Mouse (Mus musculus): ENCODE measurements around the gene Ccdc155. TPM values are rescaled to one million over a fixed set of nuclear protein-coding genes. Genes with fewer than 3 reads are reported as not detected.

Ccdc155 gene
- polyA plus RNA-seq, 1 experiment from 2014 or later = 0.48 TPM

- Histone ChIP-seq H3K27me3 (peaks cover 98% of the 10 kb centered on the region), H3K9ac (peak overlapping the region; percentile 9; the same call in 1 of the 2 replicates), H3K4me3 (no peak overlapping the region), H3K4me1 (peaks cover 26% of the 10 kb centered on the region), H3K36me3 (no peaks in the 10 kb centered on the region), H3K4me2 (replicated peaks) (peak overlapping the region; percentile 1), H3K9me3 (replicated peaks) (peaks cover 12% of the 10 kb centered on the region), H3K27ac (no peak overlapping the region)
- ATAC-seq (ENCODE audit: low FRiP score) = peak; percentile 36; the same call in 1 of the 2 replicates
- WGBS = 2% methylated on average over 19 of the region's 19 CpGs
These were observed 36.8 kb downstream of the Ccdc155 start for GRCm38 (mm10) chr7:45167761-45168445.

DNA sequence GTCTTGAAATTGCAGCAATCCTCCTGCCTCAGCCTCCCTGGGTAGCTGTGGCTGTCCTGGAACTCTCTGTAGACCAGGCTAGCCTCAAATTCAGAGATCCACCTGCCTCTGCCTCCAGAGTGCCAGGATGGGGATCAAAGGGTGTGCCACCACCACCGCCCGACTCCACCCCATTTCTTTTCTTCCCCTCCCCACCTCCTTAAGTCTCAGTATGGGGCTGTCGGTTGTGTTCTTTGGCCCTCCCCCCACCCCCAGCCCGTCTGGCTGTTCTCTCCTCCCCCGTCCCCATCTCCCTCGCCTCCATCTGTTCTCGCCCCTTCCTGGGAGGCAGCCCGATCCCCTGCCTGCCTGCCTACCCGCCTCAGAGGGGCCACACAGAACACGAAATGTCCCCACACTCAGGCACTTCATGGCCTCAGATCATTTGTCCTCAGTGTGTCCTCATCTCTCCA, 37.7 kb downstream of the Ccdc155 start:
- H3K4me3 ChIP-seq = no peak overlapping the region
- ATAC-seq (ENCODE audit: low FRiP score) = no peak

GRCm38 (mm10) chr7:45165701-45166100, 39.0 kb downstream of the Ccdc155 start:
- no peak overlapping the region for H3K4me2 ChIP-seq (replicated peaks)
- WGBS = 41% methylated on average over 11 of the region's 11 CpGs
- ATAC-seq (ENCODE audit: low FRiP score) = no peak
- no peaks in the 10 kb centered on the region; the same call in 1 of the 2 replicates for H3K36me3 ChIP-seq
- H3K27ac ChIP-seq = no peak overlapping the region
- H3K27me3 ChIP-seq = peaks cover 84% of the 10 kb centered on the region
- H3K9ac ChIP-seq = no peak overlapping the region
- peaks cover 12% of the 10 kb centered on the region for H3K9me3 ChIP-seq (replicated peaks)
- H3K4me1 ChIP-seq = peaks cover 34% of the 10 kb centered on the region
- no peak overlapping the region for H3K4me3 ChIP-seq

More for the DNA sequence above, 37.7 kb downstream of the Ccdc155 start:
- peaks cover 12% of the 10 kb centered on the region for H3K9me3 ChIP-seq (replicated peaks)
- peak overlapping the region; percentile 27; the same call in 1 of the 2 replicates for H3K9ac ChIP-seq
- no peak overlapping the region for H3K4me2 ChIP-seq (replicated peaks)
- no peak overlapping the region for H3K27ac ChIP-seq
- H3K36me3 ChIP-seq = no peaks in the 10 kb centered on the region
- WGBS = 38% methylated on average over 5 of the region's 10 CpGs
- peaks cover 95% of the 10 kb centered on the region for H3K27me3 ChIP-seq
- peaks cover 34% of the 10 kb centered on the region for H3K4me1 ChIP-seq

DNA sequence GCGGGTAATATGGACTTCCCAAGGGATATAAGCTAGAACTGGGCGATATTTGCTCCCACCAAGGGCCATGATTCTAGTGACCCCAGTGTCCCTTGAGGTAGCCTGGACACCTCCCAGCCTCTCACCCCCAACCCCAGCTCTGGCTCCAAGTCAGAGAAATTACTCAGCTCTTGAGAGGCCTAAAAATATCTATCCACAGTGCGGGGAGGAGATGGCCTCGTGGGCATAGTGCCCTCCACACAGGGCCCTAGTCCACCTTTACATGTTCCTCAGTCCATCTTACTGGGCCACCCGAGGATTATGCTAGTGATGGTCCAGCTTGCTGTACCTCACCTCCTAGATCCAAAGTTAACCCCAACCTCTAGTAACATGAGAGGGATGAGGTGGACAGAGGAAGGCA, 39.9 kb downstream of the Ccdc155 start:
- Histone ChIP-seq H3K27me3 (peaks cover 75% of the 10 kb centered on the region), H3K4me2 (replicated peaks) (no peak overlapping the region), H3K9me3 (replicated peaks) (peaks cover 6% of the 10 kb centered on the region), H3K27ac (no peak overlapping the region), H3K4me1 (peaks cover 34% of the 10 kb centered on the region), H3K9ac (no peak overlapping the region), H3K36me3 (peaks cover 8% of the 10 kb centered on the region; the same call in 1 of the 2 replicates), H3K4me3 (no peak overlapping the region)
- no peak for ATAC-seq (ENCODE audit: low FRiP score)
- 61% methylated on average over 5 of the region's 5 CpGs for WGBS

GRCm38 (mm10) chr7:45163735-45164490, 40.8 kb downstream of the Ccdc155 start, which contains the start of gene Slc17a7:
Slc17a7 (plus strand) TSS chr7:45163949.
- Histone ChIP-seq H3K9ac (peak within 1 kb of the TSS; percentile 57), H3K9me3 (replicated peaks) (no peaks in the 10 kb centered on the region), H3K4me2 (replicated peaks) (peak within 1 kb of the TSS; percentile 56), H3K27me3 (peaks cover 66% of the 10 kb centered on the region), H3K27ac (no peak within 1 kb of the TSS), H3K4me3 (peak within 1 kb of the TSS; percentile 36), H3K4me1 (peaks cover 34% of the 10 kb centered on the region), H3K36me3 (peaks cover 17% of the 10 kb centered on the region; the same call in 1 of the 2 replicates)
- under 1% methylated on average over 29 of the region's 41 CpGs for WGBS
- no peak for ATAC-seq (ENCODE audit: low FRiP score)

GRCm38 (mm10) chr7:45162996-45163615, 41.6 kb downstream of the Ccdc155 start:
- H3K9me3 ChIP-seq (replicated peaks) = no peaks in the 10 kb centered on the region
- WGBS = 74% methylated on average over 9 of the region's 9 CpGs
- peaks cover 58% of the 10 kb centered on the region for H3K27me3 ChIP-seq
- H3K4me2 ChIP-seq (replicated peaks) = no peak overlapping the region
- H3K4me1 ChIP-seq = peaks cover 27% of the 10 kb centered on the region
- no peak overlapping the region for H3K27ac ChIP-seq
- 0 out of 2 replicates have a peak overlapping the region, but pooled peaks have one; percentile 36 for H3K4me3 ChIP-seq
- H3K36me3 ChIP-seq = peaks cover 25% of the 10 kb centered on the region
- ATAC-seq (ENCODE audit: low FRiP score) = no peak
- no peak overlapping the region for H3K9ac ChIP-seq

- Histone ChIP-seq H3K9ac (no peak overlapping the region), H3K27ac (no peak overlapping the region)
These were observed 42.1 kb downstream of the Ccdc155 start for GRCm38 (mm10) chr7:45162551-45162950.

DNA sequence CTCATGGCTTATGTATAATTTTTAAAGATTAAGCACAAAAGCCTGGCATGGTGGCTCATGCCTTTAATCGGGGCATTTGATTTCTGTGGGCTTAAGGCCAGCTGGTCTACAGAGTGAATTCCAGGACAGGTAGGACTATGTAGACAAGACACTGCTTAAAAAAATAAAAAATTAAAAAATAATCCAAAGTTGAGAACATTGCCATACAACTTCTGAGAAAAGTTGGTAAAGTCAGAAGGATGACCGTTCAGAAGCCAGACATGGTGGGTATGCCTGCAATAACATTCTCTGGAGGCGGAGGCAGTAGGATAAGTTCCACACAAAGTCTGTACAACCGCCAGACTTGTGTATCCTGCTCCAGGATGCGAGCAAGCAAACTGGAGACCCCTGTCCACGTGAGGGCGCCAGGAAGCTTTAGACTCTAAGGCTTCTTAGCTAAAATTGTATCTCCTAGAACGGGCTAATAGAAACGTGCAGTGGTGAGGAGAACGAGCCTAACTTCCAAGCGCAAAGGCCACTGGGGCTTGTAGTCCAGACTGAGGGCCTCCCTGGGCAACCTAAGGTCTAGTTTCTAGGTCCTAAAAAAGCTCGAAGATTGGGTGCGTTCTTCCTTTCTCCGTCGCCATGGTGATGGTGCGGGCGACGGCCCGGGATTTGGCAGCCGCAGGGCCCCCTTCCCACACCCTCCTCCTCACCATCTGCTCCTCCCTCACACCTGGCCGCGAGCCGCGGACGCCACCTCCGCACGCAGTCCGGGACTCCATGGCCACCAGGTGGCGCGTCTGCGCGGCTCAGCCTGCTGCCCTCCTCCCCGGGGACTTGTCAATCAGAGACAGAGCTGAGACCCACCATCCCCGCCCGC, 42.8 kb downstream of the Ccdc155 start:
- Histone ChIP-seq H3K4me2 (replicated peaks) (peak overlapping the region; percentile 64), H3K4me3 (peak overlapping the region; percentile 33), H3K27me3 (peaks cover 45% of the 10 kb centered on the region), H3K36me3 (peaks cover 35% of the 10 kb centered on the region), H3K4me1 (peaks cover 15% of the 10 kb centered on the region), H3K9me3 (replicated peaks) (no peaks in the 10 kb centered on the region), H3K27ac (peak overlapping the region; percentile 35; the same call in 1 of the 2 replicates), H3K9ac (no peak overlapping the region)
- WGBS = 7% methylated on average over 29 of the region's 35 CpGs
- ATAC-seq (ENCODE audit: low FRiP score) = peak; percentile 84

More at GRCm38 (mm10) chr7:45162551-45162950, 42.1 kb downstream of the Ccdc155 start:
- Histone ChIP-seq H3K27me3 (peaks cover 52% of the 10 kb centered on the region), H3K9me3 (replicated peaks) (no peaks in the 10 kb centered on the region), H3K4me3 (peak overlapping the region; percentile 33), H3K4me1 (peaks cover 22% of the 10 kb centered on the region), H3K4me2 (replicated peaks) (peak overlapping the region; percentile 64), H3K36me3 (peaks cover 30% of the 10 kb centered on the region)
- 21% methylated on average over 6 of the region's 6 CpGs for WGBS
- no peak for ATAC-seq (ENCODE audit: low FRiP score)

DNA sequence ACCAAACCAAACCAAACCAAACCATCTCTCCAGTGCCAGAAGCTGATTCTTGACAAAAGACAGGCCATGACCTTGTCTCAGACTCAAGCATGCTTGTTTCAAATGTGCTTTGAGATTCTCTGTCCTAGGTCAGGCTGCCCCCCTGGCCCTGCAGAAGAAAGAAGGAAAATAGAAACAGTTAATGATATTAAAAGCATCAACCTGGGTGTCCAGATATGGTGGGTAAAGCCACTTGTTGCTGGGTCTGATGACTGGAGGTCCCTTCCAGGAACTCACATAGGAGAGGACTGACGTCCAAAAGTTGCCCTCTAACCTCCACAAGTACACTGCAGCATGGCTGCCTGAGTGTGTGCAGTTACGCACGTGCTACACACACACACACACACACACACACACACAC, 43.8 kb downstream of the Ccdc155 start:
- H3K9ac ChIP-seq = no peak overlapping the region
- no peak overlapping the region for H3K4me3 ChIP-seq
- H3K27me3 ChIP-seq = peaks cover 35% of the 10 kb centered on the region
- peaks cover 15% of the 10 kb centered on the region for H3K4me1 ChIP-seq
- ATAC-seq (ENCODE audit: low FRiP score) = no peak
- H3K9me3 ChIP-seq (replicated peaks) = no peaks in the 10 kb centered on the region
- H3K36me3 ChIP-seq = peaks cover 35% of the 10 kb centered on the region
- H3K4me2 ChIP-seq (replicated peaks) = no peak overlapping the region
- WGBS = 88% methylated on average over 3 of the region's 3 CpGs
- H3K27ac ChIP-seq = no peak overlapping the region

DNA sequence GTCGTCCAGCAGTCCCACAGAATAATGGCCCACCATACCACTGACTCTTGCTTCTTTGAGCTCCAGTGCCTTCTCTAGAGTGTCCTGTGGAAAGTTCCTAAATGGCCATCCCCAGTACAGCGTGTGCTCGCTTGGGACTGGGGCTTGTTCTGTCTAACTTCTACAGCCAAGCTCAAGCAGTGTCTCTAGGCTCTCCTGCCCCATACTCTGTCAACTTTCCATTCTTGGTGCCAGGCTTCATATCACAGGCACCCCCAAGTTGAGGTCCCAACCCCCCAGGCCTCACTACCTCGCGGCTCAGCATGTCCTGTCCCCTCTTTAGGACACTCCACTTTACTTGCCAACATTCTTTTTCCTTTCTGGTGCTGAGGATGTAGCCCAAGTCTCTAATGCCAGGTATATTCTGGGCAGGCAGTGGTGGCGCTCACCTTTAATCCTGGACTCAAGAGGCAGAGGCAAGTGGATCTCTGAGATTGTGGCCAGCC, 44.3 kb downstream of the Ccdc155 start:
- H3K4me3 ChIP-seq = no peak overlapping the region
- no peak overlapping the region for H3K9ac ChIP-seq
- H3K36me3 ChIP-seq = peaks cover 35% of the 10 kb centered on the region
- no peak overlapping the region for H3K27ac ChIP-seq
- no peak for ATAC-seq (ENCODE audit: low FRiP score)
- no peaks in the 10 kb centered on the region for H3K9me3 ChIP-seq (replicated peaks)
- no peak overlapping the region for H3K4me2 ChIP-seq (replicated peaks)
- peaks cover 15% of the 10 kb centered on the region for H3K4me1 ChIP-seq
- WGBS = 95% methylated on average over 6 of the region's 6 CpGs
- H3K27me3 ChIP-seq = peaks cover 30% of the 10 kb centered on the region

DNA sequence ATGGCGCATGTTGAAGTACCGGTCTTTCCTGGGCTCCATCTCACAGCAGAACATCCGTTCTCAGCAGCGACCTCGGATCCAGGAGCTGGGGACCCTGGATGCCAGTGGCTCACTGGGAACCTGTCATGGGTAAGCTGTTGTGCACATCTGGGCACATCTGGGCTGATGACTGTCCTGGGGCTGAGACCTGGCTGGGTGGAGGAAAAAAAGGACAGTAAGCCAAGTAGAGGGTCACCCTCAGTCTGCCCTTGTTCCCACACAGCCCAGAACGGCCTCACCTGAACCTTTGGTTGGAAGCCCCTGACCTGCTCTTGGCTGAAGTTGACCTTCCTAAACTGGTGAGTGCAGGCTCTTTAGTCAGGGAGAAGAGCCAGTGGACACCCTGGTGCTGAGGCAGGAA, 45.7 kb downstream of the Ccdc155 start:
- Histone ChIP-seq H3K27ac (no peak overlapping the region), H3K4me1 (peaks cover 18% of the 10 kb centered on the region), H3K27me3 (peaks cover 17% of the 10 kb centered on the region), H3K36me3 (peaks cover 35% of the 10 kb centered on the region), H3K9me3 (replicated peaks) (no peaks in the 10 kb centered on the region), H3K4me3 (no peak overlapping the region), H3K4me2 (replicated peaks) (no peak overlapping the region), H3K9ac (no peak overlapping the region)
- no peak for ATAC-seq (ENCODE audit: low FRiP score)
- WGBS = 89% methylated on average over 6 of the region's 6 CpGs

Measured in hindbrain, embryonic 12.5 days (tissue).